7 mouse cellular contexts compared by ENCODE assay signal in genomic region chr7:51862097-51862492, GRCm38 (mm10). TPM values are rescaled to one million over a fixed set of nuclear protein-coding genes. Genes with fewer than 3 reads are reported as not detected.
DNase-seq lines count a peak whose midpoint lies in the region; ATAC-seq lines count a peak whose summit lies in the region.

Fancf (minus strand) TSS chr7:51862267.

- peak; percentile 97 for ATAC-seq in embryonic facial prominence, embryonic 12.5 days (ENCODE audit: insufficient number of reproducible peaks, insufficient read depth, low FRiP score, low TSS enrichment)
- peak; percentile 95 for ATAC-seq in limb, embryonic 11.5 days (ENCODE audit: insufficient number of reproducible peaks, low FRiP score, low TSS enrichment, low read depth)
- peak; percentile 99 for ATAC-seq in midbrain, embryonic 14.5 days (ENCODE audit: low FRiP score, low TSS enrichment)

- 0 out of 2 replicates have a peak, but pooled peaks cover 3% of the 10 kb centered on the region for H3K36me3 ChIP-seq in embryonic facial prominence, embryonic 12.5 days
- peaks cover 6% of the 10 kb centered on the region; the same call in 1 of the 2 replicates for H3K36me3 ChIP-seq in limb, embryonic 11.5 days (ENCODE audit: control insufficient read depth, insufficient read depth, low read length)
- H3K36me3 ChIP-seq in midbrain, embryonic 14.5 days (ENCODE audit: control insufficient read depth, insufficient read depth, low read length) = no peaks in the 10 kb centered on the region

- peak within 1 kb of the TSS; percentile 73 for H3K4me2 ChIP-seq in embryonic facial prominence, embryonic 12.5 days (replicated peaks)
- peak within 1 kb of the TSS; percentile 65 for H3K4me2 ChIP-seq in limb, embryonic 11.5 days (ENCODE audit: low read depth, severe bottlenecking)
- H3K4me2 ChIP-seq in midbrain, embryonic 14.5 days (ENCODE audit: low read length) = peak within 1 kb of the TSS; percentile 77

- H3K9me3 ChIP-seq in embryonic facial prominence, embryonic 12.5 days = no peaks in the 10 kb centered on the region
- no peaks in the 10 kb centered on the region for H3K9me3 ChIP-seq in limb, embryonic 11.5 days (ENCODE audit: control insufficient read depth, low read length)
- H3K9me3 ChIP-seq in midbrain, embryonic 14.5 days (ENCODE audit: control insufficient read depth, low read length) = no peaks in the 10 kb centered on the region

- WGBS in embryonic facial prominence, embryonic 12.5 days = under 1% methylated on average over 43 of the region's 43 CpGs
- WGBS in limb, embryonic 11.5 days = under 1% methylated on average over 43 of the region's 43 CpGs
- WGBS in midbrain, embryonic 14.5 days = 0% methylated on average over 43 of the region's 43 CpGs

- no peaks in the 10 kb centered on the region for H3K27me3 ChIP-seq in embryonic facial prominence, embryonic 12.5 days
- H3K27me3 ChIP-seq in limb, embryonic 11.5 days (ENCODE audit: control insufficient read depth, insufficient read depth, low read length) = no peaks in the 10 kb centered on the region
- H3K27me3 ChIP-seq in midbrain, embryonic 14.5 days (ENCODE audit: control insufficient read depth, insufficient read depth, low read length) = no peaks in the 10 kb centered on the region

- peak within 1 kb of the TSS; percentile 65 for H3K4me3 ChIP-seq in embryonic facial prominence, embryonic 12.5 days
- H3K4me3 ChIP-seq in limb, embryonic 11.5 days (ENCODE audit: low read depth, low read length) = peak within 1 kb of the TSS; percentile 50
- peak within 1 kb of the TSS; percentile 68 for H3K4me3 ChIP-seq in midbrain, embryonic 14.5 days (replicated peaks; ENCODE audit: low read depth, low read length)

- H3K27ac ChIP-seq in embryonic facial prominence, embryonic 12.5 days = peak within 1 kb of the TSS; percentile 98
- H3K27ac ChIP-seq in limb, embryonic 11.5 days (replicated peaks; ENCODE audit: low read depth, low read length) = peak within 1 kb of the TSS; percentile 96
- peak within 1 kb of the TSS; percentile 98 for H3K27ac ChIP-seq in midbrain, embryonic 14.5 days (replicated peaks; ENCODE audit: low read depth, low read length)

- peak within 1 kb of the TSS; percentile 85 for H3K9ac ChIP-seq in embryonic facial prominence, embryonic 12.5 days
- H3K9ac ChIP-seq in limb, embryonic 11.5 days (ENCODE audit: low read length) = peak within 1 kb of the TSS; percentile 92
- H3K9ac ChIP-seq in midbrain, embryonic 14.5 days (replicated peaks; ENCODE audit: low read length) = peak within 1 kb of the TSS; percentile 83

- H3K4me1 ChIP-seq in embryonic facial prominence, embryonic 12.5 days = peaks cover 18% of the 10 kb centered on the region
- peaks cover 11% of the 10 kb centered on the region for H3K4me1 ChIP-seq in limb, embryonic 11.5 days (ENCODE audit: control insufficient read depth, insufficient read depth, low read length)
- peaks cover 31% of the 10 kb centered on the region for H3K4me1 ChIP-seq in midbrain, embryonic 14.5 days (ENCODE audit: control insufficient read depth, insufficient read depth, low read length)

- DNase-seq in adrenal gland, postnatal 25 days = peak; percentile 98
- peak; percentile 100 for DNase-seq in heart, adult 11 months
- DNase-seq in kidney, adult 18-20 months = peak; percentile 100
- peak; percentile 99 for DNase-seq in limb, embryonic 11.5 days (ENCODE audit: low spot score)
- DNase-seq in midbrain, embryonic 14.5 days = peak; percentile 99
- peak; percentile 90 to 97 for DNase-seq in spleen, adult 18-20 months

RNA-seq across cellular contexts. Expression of gene Fancf, which starts in this region (rescaled TPM):
- 11.4 and 12.8 TPM in 2 replicates for total RNA-seq in adrenal gland, postnatal 25 days (2021)
- 17.2 TPM in 2 replicates for polyA plus RNA-seq in embryonic facial prominence, embryonic 12.5 days (2016; fragmentation: Nextera tagmentation; extraction: Ambion mirVana)
- 20.1 and 21.1 TPM in 2 replicates for polyA plus RNA-seq in limb, embryonic 11.5 days (2014; fragmentation: Nextera tagmentation; extraction: Ambion mirVana)
- polyA plus RNA-seq in midbrain, embryonic 14.5 days (2014; fragmentation: Nextera tagmentation; extraction: Ambion mirVana) = 11.6 and 12.1 TPM in 2 replicates

Comparison
In these comparisons a context has a peak if more than half of its experiments do, and no peak if none do; other contexts are left out.
1. Peak in every context shown above with its lines: DNase-seq, ATAC-seq, H3K4me3 ChIP-seq and H3K27ac ChIP-seq.